Mouse (Mus musculus): ENCODE measurements around the gene Tsc22d4.
"Not testable (repeated sequence)": the region's sequence is repeated elsewhere in the genome, so short reads cannot be mapped to it uniquely, and the experiment has no call there.

Tsc22d4 gene

GRCm38 (mm10) chr5:137745214-137746171 lies at the start of gene Tsc22d4:
Gene Tsc22d4 (plus strand): TSS chr5:137745730.
- peak; percentile 90 for DNase-seq (ENCODE audit: low spot score)

- no peak for DNase-seq (ENCODE audit: low spot score)
Observed at GRCm38 (mm10) chr5:137695930-137696329, 49.6 kb upstream of the Tsc22d4 start.

- DNase-seq (ENCODE audit: low spot score), result no peak
Observed at GRCm38 (mm10) chr5:137699080-137699479, 46.5 kb upstream of the Tsc22d4 start.

GRCm38 (mm10) chr5:137699850-137700249 lies 45.7 kb upstream of the Tsc22d4 start:
- DNase-seq (ENCODE audit: low spot score), result no peak

- DNase-seq (ENCODE audit: low spot score), result no peak
Observed at GRCm38 (mm10) chr5:137705242-137705641, 40.3 kb upstream of the Tsc22d4 start.

- peak; percentile 50 for DNase-seq (ENCODE audit: low spot score)
Observed at GRCm38 (mm10) chr5:137706913-137707633, 38.5 kb upstream of the Tsc22d4 start.

- no peak for DNase-seq (ENCODE audit: low spot score)
Observed at GRCm38 (mm10) chr5:137713454-137713853, 32.1 kb upstream of the Tsc22d4 start.

- DNase-seq (ENCODE audit: low spot score), result no peak
Observed at GRCm38 (mm10) chr5:137715685-137716084, 29.8 kb upstream of the Tsc22d4 start.

- DNase-seq (ENCODE audit: low spot score), result no peak
Observed at GRCm38 (mm10) chr5:137718020-137718790, 27.3 kb upstream of the Tsc22d4 start.

GRCm38 (mm10) chr5:137719088-137719487 lies 26.4 kb upstream of the Tsc22d4 start:
- DNase-seq (ENCODE audit: low spot score), result no peak

GRCm38 (mm10) chr5:137720558-137721164 lies 24.9 kb upstream of the Tsc22d4 start:
- DNase-seq (ENCODE audit: low spot score), result not testable (repeated sequence)

GRCm38 (mm10) chr5:137723840-137724239 lies 21.7 kb upstream of the Tsc22d4 start:
- no peak for DNase-seq (ENCODE audit: low spot score)

- no peak for DNase-seq (ENCODE audit: low spot score)
Observed at GRCm38 (mm10) chr5:137726767-137727166, 18.8 kb upstream of the Tsc22d4 start.

- DNase-seq (ENCODE audit: low spot score), result no peak
Observed at GRCm38 (mm10) chr5:137733638-137734288, 11.8 kb upstream of the Tsc22d4 start.

GRCm38 (mm10) chr5:137734289-137735061 lies 11.1 kb upstream of the Tsc22d4 start:
- peak; percentile 88 for DNase-seq (ENCODE audit: low spot score)

GRCm38 (mm10) chr5:137737400-137737940 lies 8.1 kb upstream of the Tsc22d4 start:
- peak; percentile 7 for DNase-seq (ENCODE audit: low spot score)

GRCm38 (mm10) chr5:137738516-137738915 lies 7.0 kb upstream of the Tsc22d4 start:
- no peak for DNase-seq (ENCODE audit: low spot score)

GRCm38 (mm10) chr5:137739471-137739870 lies 6.1 kb upstream of the Tsc22d4 start:
- DNase-seq (ENCODE audit: low spot score), result no peak

- DNase-seq (ENCODE audit: low spot score), result no peak
Observed at GRCm38 (mm10) chr5:137740506-137740905, 5.0 kb upstream of the Tsc22d4 start.

All from layer of hippocampus, adult 11-12 months (tissue).